Mouse (Mus musculus) embryo, embryonic 9.5 days (tissue): ENCODE measurements around the gene Stam.
A peak's percentile ranks its signal among the peaks of the same experiment; 100 is the strongest.

Experiments
- DNase-seq: peaks from one replicate; pipeline ENCODE4 v3.0.0-alpha.2; 2017; ENCODE audit errors: extremely low spot score

Stam gene

GRCm38 (mm10) chr2:14126387-14126786 is 52.5 kb downstream of the Stam start:
- DNase-seq = no peak

DNA sequence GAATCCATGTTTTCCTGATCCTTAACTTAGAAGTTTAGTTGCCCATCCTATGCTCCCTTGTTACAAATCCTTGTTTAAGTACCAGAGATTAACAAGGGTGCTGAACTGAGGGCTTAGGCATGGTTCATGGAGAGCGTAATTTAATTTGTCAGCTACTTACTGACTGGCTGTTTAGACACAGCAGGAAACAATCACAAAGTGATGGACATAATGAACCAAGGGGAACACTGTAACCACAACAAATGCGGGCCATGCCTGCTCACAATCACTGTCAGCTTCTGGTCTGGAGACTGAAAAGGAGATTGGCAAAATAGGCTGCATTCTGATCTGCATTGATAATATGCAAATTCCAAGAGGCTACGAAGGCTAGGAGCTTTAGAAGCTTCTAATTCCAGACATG is 53.7 kb downstream of the Stam start:
- DNase-seq = no peak

DNA sequence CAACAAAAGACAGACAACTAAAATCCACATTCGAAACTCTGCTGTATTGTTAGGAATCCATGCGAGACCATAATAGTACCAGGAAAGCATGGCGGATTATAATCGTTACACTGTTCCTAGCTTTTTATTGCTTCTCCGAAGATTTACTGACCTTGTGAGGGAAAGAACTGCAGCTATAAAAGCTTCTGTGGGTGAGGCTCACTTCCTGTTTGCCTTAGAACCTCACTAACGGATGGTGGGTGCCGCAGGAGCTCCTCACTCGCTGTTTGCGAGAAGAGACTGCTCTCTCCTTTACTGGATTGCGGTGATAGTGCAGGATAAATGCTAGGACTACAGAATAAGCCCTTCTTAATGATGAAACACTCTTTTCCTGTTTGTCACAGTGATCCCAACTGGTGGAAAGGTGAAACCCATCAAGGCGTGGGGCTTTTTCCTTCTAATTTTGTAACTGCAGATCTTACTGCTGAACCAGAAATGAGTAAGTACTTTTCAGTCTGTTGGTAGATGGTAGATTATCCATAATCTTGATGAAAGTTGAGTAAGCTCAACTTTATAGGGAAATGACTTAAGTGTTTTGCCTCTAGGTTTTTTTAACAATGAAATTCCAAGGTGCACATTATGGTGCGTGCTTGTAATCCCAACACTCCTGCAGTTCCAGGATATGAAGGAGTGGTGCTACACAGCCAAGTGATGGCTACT is 56.9 kb downstream of the Stam start:
- no peak for DNase-seq

- no peak for DNase-seq
These were observed 58.8 kb downstream of the Stam start for GRCm38 (mm10) chr2:14132468-14133326.

GRCm38 (mm10) chr2:14136906-14137305 is 63.0 kb downstream of the Stam start:
- DNase-seq = no peak

GRCm38 (mm10) chr2:14139590-14139989 is 65.7 kb downstream of the Stam start:
- DNase-seq = no peak

DNA sequence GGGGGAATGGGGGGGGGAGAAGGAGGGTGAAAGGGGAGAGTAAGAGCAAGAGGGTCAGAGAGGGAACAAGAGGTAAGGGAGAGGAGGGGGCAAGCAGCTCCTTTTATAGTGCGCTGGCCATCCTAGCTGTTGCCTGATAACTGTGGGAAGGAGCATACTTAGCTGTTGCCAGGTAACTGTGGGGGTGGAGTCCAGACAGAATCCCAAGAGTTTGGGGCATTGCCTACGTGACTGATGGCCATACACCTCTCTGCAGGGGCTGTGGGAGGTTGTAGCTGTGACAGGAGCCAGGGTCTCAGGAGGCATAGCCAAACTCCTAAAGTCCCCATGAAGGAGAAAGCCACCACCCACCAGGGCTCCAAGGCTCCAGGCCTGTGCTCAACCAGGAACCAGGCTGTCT is 66.1 kb downstream of the Stam start:
- DNase-seq = peak; percentile 9

DNA sequence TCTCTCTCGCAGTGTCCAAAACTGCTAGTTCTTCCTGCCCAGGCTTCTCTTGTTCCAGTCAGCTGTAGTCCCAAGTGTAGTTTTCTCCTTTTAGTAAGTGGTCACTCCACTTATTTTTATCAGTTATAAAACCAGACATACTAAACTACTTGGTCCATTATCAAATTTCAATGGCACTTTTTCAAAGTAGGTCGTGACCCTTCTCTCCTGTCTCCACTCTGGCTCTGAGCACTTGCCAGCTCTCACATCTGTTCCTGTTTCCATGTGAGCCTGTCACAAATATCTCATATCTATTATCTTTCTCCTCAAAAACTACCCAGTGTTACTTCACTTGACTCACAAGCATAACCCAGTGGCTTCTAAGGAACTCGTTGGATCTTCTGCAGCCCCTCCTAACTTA is 71.4 kb downstream of the Stam start:
- no peak for DNase-seq

GRCm38 (mm10) chr2:14146913-14147312 is 73.0 kb downstream of the Stam start:
- no peak for DNase-seq

DNA sequence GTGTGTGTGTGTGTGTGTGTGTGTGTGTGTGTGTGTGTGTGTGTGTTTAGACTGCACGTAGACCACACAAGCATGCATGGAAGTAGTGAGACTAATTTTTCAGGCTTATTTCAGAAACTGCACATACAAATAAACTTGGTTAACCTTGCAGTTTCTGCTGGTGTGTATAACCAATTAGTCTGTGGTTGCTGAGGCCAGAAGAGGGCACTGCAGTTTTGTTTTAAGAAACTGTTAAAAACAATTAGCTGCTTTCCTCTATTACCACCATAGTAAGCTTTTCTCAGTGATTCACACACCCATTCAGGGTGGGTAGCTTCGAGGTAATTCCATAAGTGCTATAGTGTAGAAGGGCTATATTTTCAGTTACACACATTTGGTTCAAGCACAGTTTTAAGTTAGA is 76.9 kb downstream of the Stam start:
- no peak for DNase-seq

GRCm38 (mm10) chr2:14151854-14152253 is 78.0 kb downstream of the Stam start:
- DNase-seq = no peak

DNA sequence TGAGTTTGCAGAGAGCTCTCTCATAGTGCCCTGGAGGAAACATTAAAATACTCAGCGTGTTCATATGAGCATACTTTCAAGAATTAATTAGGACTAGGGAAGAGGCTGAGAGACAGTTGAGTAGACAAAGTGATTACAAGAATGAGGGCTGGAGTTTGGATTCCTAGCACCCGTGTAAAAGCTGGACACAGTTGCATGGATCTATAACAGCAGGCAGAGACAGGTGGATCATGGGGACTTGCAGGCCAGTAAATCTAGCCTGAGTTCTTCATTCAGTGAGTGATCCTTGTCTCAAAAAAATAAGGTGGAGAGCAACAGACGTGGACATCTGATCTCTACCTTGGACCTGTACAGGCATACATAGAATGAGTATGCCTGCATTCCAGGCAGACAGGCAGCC is 85.1 kb downstream of the Stam start:
- DNase-seq = no peak

DNA sequence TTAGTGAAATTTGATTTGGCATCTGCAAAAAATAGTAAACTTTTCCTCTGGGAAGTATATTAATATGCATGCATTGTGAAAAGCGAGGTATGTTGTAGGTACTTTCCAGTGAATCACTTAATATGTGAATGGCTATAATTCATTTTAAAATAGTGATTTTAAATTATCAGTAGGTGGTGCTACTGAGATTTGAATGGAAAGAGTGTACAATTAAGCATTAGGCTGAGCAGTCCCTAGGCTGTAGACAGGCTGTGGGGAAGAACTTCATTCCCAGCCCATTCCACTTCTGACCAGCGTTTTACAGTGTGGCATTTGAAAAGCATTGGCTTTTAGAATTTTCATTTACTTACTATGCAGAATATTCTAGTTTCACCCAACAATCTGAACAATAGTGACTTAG is 85.9 kb downstream of the Stam start:
- DNase-seq = no peak

- DNase-seq = no peak
These were observed 90.6 kb downstream of the Stam start for GRCm38 (mm10) chr2:14164459-14165030.

DNA sequence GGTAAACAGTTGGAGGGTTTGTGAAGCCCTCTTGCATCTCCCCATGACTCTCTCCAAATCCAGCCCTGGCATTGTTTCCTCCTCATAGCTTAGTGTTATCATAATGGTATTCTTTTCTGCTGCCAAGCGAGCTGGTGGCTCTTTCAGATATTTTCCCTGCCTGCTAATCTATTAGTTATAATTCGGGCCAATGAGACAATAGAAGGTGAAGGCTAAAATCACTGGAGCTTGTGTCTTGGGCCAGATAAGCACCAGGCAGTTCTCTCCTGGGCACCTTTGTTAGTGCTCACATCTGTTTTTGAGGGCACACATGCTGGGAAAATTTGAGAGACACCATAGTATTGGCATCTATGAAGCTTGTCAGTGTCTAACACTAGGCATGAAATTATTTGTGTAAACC is 91.2 kb downstream of the Stam start:
- no peak for DNase-seq

DNA sequence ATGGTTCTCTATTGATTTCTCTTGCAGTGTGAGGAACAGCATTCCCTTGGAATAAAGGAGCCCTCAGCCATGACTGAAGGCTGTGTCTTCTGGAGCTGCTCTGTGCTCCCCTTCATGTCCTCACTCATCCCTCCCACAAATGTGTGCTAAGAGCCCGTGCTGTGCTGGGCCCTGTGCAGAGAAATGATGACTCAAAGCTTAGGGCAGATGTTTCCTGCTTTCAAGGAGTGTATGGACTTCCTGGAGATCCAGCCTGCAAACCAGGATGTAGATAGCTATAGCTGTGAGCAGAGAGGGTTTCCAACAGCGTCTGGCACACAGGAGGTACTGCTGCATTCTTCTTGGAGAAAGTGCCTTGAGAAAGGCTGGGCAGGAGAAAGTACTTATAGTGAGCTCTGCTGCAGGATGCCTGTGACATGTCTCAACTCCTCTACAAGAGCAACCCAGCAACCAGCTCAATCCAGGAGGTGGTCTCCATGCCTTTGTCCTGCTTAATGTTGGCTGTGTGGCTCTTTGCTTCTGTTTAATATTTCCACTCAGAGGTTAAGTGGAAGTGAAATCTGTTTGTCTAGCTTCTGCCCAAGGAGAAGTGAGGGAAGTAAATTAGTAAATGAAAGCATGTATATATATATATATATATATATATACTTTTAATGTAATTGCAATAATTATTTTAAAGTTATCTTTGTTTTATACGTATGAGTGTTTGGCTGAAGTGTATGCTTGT is 91.9 kb downstream of the Stam start:
- DNase-seq = no peak

DNA sequence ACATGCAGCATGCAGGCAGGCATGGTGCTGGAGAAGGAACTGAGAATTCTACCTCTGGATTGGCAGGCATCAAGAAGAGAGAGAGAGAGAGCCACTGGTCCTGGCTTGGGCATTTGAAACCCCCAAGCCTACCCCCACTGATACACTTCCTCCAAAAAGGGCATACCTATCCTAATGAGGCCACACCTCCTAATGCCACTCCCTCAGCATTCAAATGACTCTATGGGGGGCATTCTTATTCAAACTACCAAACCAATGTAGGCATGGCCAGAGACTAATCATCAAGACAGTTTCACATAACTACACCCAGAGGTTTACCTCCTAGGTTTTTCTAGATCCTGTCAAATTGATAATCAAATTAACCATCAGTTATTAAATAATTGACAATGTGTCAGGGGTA is 93.8 kb downstream of the Stam start:
- DNase-seq = no peak

DNA sequence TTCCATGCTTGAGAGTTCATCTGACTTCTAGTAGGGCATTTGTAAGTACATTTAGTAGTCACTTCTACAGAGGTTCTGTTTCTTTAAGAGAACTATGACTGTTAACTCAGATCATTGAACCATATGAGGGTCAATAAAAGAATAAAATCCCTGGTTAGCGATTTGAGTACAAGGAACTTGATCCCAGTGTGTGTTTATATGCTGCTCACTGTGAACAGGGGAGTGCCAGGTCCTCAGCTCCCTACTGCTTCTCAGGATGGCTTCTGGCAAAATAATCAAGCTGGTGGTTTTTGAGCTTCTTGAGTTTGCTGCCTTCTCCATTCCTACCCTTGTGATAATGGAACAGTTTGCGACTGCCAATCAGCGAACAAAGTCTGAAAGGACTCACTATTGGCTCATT is 100.4 kb downstream of the Stam start, which contains the start of gene Tmem236:
Gene Tmem236 (plus strand): TSS at position 190 of the 400 bp plus-strand sequence.
- DNase-seq = no peak

GRCm38 (mm10) chr2:14176460-14177193 is 102.7 kb downstream of the Stam start:
- DNase-seq = no peak

- no peak for DNase-seq
These were observed 110.5 kb downstream of the Stam start for GRCm38 (mm10) chr2:14184375-14184774.

- DNase-seq = no peak
These were observed 116.8 kb downstream of the Stam start for GRCm38 (mm10) chr2:14190684-14191083.
